Mouse (Mus musculus): Measurements from ENCODE around the gene Chrnb1.

Chrnb1 gene

DNA sequence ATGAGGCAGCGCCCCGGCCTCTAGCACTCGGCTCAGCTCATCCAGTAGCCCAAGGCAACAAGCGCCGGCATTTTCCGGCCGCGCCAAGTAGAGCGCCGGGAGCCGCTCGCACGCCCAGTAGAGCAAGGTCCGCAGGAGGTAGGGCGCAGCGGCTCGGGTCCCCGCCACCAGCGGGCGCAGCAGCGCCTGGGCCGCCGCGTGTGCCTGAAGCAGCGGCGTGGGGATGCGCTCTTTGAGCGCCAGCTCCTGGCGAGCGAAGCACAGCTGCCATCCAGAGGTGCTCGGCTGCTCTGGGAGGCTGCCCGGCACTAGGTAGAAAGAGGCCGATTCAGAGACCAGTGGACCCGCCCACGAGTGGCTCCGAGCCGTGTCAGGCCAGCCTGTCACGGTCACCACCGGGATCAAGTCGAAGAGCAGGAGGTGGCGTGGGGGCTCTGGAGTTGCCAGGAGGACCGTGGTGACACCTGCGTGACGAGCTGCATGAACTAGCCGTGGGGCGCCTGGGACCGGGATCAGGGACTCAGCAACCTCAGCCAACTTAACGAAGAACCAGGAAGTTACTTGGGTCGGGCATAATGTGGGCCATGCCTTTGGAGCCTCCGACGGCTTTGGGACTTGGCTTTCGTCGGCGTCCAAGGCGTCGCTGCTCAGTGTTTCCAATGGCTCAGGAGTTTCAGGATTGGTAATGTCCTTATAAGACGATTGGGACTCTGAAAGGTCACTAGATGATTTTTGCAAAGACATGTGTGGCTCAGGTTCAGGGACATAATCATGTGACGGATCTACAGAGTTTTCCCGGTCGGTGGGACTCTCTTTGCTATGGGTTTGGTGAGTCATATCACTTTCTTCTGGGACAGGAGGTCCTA is 8.3 kb upstream of the Chrnb1 start:
- DNase-seq = peak; percentile 78

DNA sequence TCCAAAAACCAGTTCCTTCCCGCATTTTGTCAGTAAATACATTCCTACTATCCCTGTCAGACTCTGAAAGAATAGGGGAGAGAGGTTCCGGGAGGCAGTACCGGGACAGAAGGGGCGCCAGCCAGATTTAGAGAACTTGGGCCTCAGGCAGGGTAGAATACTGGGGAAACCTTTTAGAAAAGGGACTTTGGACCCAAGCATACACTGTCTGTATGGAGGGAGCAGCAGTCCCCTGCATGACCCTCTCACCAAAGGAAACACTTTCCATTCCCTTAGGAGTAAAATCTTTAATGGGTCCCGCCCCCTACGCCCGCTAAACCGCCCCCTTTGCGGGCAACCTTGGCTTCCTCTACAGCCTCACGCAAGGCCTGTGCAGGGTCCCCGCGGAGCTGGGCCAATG is 7.6 kb upstream of the Chrnb1 start:
- DNase-seq = no peak

DNA sequence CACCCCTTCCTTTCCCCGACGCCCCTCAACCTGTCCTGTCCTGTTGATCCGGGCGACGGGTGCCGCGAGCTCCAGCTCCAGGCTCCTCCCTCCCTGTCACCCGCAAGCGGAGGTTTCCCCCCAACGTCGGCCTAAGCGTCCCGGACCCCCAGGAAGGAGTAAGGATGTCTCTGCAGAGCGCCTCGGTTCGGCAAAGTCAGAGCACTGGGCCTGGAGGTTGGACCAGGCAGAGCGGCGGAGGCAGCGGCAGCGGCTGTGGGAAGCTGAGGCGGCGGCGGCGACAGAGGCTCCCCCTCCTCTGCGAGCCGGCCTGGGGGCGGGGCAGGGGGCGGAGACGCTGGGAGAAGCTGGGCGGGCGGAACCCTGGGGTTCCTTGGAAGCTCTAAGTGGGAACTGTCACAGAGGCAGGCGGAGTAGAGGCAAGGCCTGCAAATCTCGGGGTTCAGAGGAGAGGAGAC is 6.9 kb upstream of the Chrnb1 start:
- peak; percentile 90 for DNase-seq

- no peak for DNase-seq
Measured at GRCm38 (mm10) chr11:69801379-69801977, 5.7 kb upstream of the Chrnb1 start, which contains the start of gene Fgf11. Fgf11 (minus strand) TSS chr11:69801857.

DNA sequence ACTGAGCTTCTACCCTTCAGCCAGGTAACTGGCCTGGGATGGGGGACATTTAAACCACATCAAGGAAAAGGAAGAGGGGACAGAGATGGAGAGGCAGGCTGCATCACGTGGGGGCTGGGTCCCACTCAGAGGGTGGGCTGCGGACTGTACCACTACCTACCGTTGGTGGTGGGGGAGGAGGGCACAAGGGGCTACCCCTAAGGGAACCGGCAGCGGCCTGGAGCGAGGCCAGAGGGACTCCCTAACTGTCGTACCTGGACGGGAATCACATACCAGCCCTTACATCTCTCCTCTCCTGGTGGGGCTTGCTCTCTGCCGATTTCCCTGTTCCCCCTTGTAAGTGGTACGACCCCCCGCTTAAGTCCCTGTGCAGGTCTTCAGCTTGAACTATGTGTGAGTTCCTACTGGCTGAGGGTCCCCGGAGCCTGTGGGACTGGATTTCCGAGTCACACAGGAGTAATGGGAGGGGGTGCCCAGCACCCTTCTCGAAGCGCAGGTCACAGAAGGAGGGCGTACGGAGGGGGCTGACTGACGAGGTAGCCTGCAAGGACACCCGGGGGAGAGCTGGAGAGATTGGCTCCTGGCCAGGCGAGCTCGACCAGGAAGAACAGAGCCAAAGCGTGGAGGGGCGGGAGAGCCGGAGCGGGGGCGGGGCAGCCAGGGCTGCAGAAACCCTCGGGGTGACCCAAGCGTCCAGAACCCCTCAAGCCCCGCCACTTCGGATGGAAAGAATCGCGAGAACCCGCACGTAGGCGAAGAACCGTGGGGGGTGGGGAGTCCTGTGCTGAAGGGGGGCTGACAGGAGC is 4.9 kb upstream of the Chrnb1 start:
- peak; percentile 67 for DNase-seq

DNA sequence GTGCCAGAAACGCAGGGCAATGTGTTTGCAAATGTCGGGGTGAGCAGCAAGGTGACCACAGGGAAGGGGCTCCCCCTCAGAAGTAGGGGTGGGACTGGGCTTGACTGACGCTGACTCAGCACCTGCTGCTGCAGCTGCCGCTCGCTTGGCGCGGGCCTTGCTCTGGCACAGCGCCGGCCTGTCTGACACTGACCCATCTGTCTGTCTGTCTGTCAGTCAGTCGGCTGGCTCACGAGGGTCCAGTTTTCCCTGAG is 4.3 kb upstream of the Chrnb1 start:
- no peak for DNase-seq

GRCm38 (mm10) chr11:69799394-69800137 is 3.8 kb upstream of the Chrnb1 start:
- DNase-seq = no peak

DNA sequence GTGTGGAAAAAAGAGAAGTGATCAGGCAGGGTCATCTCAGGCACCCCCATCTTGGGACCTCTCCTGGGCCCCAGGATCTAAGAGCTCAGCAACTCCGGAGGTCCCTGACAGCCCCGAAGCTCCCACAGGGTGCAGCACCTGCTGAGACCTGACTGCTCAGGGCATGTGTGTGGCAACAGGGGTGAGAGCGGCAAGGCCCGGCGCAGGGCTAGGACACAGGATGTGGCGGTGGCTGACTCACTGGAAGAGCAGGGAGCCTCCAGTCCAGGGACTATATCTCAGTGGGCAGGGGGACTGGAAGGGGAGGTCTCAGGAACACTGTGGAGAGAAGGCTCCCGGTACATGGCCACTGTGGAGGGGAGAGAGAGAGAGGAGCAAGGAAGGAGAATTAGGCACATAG is 2.2 kb upstream of the Chrnb1 start:
- no peak for DNase-seq

DNA sequence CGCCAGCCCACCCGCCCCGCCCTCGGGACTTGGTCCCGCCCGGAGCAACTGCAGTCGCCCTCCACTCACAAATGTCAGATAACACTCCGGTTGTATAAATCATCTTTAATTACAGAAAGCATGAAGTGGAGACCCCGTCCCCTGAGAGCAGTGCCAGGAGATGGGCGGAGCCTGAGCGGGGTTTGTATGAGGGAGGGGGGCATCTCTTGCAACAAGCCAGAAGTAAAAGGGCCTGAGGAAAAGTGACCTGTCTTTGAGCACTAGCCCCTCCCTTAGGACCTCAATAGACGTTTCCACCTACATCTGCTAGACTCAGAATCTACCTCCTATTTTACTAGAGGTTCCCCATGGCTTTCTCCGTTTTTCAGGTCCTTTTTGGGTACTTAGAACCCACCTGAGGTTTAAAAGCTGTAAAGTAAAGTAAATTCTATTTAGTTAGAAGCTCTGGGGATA is 266 bp upstream of the Chrnb1 start:
- no peak for DNase-seq

GRCm38 (mm10) chr11:69793429-69793828 is 2.3 kb downstream of the Chrnb1 start:
- DNase-seq = no peak

DNA sequence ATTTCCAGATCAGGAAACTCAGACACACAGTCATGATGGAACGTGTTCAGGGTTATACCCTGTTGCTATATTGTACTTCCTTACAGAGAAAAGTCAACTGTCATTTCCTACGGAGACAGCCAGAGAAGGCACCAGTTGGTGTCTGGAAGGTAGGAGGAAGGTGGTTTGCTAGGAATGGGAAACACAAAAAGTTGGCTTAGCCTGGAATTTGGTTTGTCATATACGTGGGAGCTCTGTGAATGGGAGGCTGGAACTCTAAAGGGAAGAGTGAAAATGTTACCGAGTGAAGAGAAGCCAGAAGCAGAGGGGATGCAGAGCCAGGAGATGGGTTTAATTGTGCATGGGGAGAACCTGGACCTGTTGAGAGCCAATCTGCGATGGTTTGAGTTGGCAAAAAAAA is 4.3 kb downstream of the Chrnb1 start:
- no peak for DNase-seq

DNA sequence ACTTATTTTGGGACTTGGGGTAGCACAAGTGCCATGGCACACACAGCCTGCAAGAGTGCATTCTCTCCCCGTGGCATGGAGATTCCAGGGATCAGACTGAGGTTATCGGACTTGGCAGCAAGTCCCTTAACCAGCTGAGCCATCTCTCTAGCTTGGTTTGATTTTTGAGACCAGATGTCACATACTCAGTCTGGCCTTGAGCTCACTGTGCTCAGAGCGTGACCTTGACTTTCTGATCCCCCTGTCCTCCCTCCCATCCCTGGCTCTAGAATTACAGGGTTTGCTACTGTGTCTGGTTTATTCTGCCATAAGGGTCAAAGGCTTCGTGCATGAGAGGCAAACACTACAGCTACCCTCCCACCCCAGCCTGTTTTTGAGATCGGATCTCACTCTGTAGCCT is 6.3 kb downstream of the Chrnb1 start:
- no peak for DNase-seq

GRCm38 (mm10) chr11:69787306-69787705 is 8.4 kb downstream of the Chrnb1 start:
- DNase-seq = no peak

DNA sequence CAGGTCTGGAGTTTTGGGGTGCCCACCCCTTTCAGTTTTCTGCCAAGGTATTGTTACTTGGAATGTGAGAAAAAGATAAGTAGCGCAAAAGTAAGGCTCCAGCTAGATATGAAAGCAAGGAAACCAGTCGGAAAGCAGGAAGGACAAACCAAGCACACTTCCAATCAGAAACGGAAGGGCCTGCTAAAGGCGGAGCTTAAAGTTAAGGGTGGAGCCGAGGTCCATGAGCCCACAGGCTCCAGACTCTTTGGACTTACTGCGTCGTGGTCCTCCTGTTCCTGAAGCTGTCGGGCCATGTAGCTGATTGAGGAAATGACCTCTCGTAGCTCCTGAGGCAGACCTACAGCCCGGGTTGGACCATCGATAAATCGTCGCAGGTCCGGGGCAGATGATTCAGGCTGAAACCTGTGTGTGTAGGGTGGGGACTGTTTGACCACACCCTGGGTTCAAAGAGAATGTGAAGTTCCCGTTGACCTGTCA is 10.9 kb downstream of the Chrnb1 start:
- DNase-seq = peak; percentile 67

DNA sequence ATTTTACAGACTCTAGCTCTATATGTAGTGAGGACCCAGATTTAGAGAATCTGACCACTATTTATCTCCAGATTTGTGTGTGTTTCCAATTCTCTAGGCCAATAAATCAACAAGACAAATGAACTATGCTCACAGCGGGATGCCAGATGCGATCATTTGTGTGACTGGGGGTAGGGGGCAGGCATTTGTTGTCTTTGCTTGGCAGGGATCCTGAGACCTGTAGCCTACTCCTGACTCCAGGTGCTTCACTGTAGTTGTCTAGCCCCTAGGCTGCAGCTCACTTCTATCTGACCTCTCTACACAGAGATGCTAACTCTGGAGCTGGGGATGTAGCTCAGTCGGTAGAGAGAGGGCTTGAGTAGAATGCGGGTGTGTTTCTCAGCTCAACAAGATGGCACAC is 13.9 kb downstream of the Chrnb1 start:
- no peak for DNase-seq

GRCm38 (mm10) chr11:69778985-69779384 is 16.8 kb downstream of the Chrnb1 start:
- DNase-seq = no peak

DNA sequence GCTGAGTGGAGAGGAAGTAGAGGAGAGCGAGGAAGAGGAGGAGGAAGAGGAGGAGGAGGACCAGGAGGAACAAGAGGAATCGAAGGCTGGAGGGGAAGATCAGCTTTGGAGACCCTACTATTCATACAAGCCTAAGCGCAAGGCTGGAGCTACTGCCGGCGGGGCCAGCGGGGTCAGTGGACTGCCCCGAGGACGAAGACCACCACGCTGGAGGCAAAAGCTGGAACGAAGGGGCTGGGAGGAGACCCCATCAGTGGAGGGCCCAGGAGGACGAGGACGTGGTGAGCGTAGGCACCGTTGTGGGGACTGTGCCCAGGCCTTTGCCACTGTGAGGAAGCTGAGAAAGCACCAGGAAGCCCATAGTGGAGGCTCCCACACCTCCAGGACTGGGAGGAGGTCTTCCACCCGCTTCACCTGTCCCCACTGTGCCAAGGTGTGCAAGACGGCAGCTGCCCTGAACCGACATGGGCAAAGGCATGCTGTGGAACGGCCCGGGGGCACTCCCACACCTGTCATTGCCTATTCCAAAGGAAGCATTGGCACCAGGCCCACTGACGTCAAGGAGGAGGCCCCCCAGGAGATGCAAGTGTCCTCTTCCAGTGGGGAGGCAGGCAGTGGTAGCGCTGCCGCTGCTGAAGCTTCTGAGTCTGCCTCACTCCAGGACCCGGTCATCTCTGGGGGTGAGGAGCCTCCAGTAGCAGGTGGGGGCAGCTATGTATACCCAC is 17.3 kb downstream of the Chrnb1 start:
- no peak for DNase-seq

DNA sequence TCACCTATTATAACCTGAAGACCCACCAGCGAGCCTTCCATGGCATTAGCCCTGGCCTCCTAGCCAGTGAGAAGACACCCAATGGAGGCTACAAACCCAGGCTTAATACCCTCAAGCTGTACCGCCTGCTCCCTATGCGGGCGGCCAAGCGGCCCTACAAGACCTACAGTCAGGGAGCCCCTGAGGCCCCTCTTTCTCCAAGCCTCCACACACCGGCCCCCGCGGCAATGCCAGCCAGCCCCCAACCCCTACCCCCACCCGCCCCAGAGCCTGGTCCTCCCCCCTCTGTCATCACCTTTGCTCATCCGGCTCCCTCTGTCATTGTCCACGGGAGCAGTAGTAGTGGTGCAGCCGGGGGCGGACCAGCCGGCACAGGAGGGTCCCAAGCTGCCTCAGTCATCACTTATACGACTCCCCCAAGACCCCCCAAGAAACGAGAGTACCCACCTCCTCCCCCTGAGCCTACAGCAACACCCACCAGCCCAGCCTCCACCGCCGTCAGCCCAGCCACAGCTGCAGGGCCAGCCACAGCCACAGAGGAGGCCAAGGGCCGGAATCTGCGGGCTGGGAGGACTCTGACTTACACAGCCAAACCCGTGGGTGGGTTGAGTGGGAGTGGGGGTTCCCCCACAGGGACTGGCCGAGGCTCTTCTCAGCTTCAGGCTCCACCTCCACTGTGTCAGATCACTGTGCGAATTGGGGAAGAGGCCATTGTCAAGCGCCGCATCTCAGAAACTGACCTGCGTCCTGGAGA is 18.1 kb downstream of the Chrnb1 start:
- DNase-seq = no peak

DNA sequence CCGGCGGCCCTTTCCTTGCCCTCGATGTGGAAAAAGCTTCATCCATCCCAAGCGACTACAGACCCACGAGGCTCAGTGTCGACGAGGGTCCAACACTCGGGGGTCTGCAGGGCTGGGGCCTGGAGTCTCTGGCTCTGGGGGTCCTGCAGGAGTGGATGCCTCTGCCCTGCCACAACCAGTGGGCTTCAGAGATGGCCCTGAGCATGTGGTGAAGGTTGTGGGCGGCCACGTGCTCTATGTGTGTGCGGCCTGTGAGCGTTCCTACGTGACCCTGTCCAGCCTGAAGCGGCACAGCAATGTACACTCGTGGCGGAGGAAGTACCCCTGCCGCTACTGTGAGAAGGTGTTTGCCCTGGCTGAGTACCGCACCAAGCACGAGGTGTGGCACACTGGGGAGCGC is 19.3 kb downstream of the Chrnb1 start:
- no peak for DNase-seq

- DNase-seq = no peak
Measured at GRCm38 (mm10) chr11:69775716-69776115, 20.0 kb downstream of the Chrnb1 start.

GRCm38 (mm10) chr11:69774961-69775360 is 20.8 kb downstream of the Chrnb1 start:
- no peak for DNase-seq

DNA sequence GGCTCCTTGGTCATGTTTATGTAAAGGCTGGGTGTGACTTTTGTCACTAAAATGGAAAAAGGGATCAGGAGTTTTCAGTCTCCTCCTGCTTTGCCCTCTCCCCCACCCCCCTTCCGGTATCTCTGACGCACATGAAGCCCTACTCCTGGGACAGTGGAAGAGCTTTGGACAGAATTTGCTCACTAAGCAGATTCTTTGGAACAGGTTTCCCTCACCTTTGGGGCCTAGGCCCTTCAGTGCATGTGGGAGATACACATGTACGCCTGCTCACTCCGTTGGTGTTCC is 28.2 kb downstream of the Chrnb1 start:
- peak; percentile 46 for DNase-seq

Data from lung, postnatal 14 days (tissue).